Mouse (Mus musculus) cerebellum, adult 11-12 months (tissue): ENCODE data around the gene Tarbp1.

Experiments used
- DNase-seq: peaks from one replicate; pipeline ENCODE4 v3.0.0; 2022

Gene Tarbp1

GRCm38 (mm10) chr8:126474299-126475187 is at the start of gene Tarbp1:
Gene Tarbp1, minus strand, starts transcription at chr8:126475065.
- peak; percentile 95 for DNase-seq

GRCm38 (mm10) chr8:126524233-126524985 is 49.5 kb upstream of the Tarbp1 start:
- peak; percentile 43 for DNase-seq

- DNase-seq = no peak
Observed at GRCm38 (mm10) chr8:126523060-126523574, 48.3 kb upstream of the Tarbp1 start.

- no peak for DNase-seq
Observed at GRCm38 (mm10) chr8:126519447-126519975, 44.6 kb upstream of the Tarbp1 start.

GRCm38 (mm10) chr8:126516620-126517577 is 42.0 kb upstream of the Tarbp1 start:
- DNase-seq = peak; percentile 95

- no peak for DNase-seq
Observed at GRCm38 (mm10) chr8:126514011-126514964, 39.4 kb upstream of the Tarbp1 start.

- DNase-seq = no peak
Observed at GRCm38 (mm10) chr8:126510866-126511265, 36.0 kb upstream of the Tarbp1 start.

GRCm38 (mm10) chr8:126509635-126510034 is 34.8 kb upstream of the Tarbp1 start:
- no peak for DNase-seq

GRCm38 (mm10) chr8:126508871-126509586 is 34.2 kb upstream of the Tarbp1 start:
- DNase-seq = no peak

GRCm38 (mm10) chr8:126508221-126508620 is 33.4 kb upstream of the Tarbp1 start:
- no peak for DNase-seq

GRCm38 (mm10) chr8:126504492-126505182 is 29.8 kb upstream of the Tarbp1 start:
- DNase-seq = no peak

- no peak for DNase-seq
Observed at GRCm38 (mm10) chr8:126502722-126503121, 27.9 kb upstream of the Tarbp1 start.

- no peak for DNase-seq
Observed at GRCm38 (mm10) chr8:126499371-126499770, 24.5 kb upstream of the Tarbp1 start.

GRCm38 (mm10) chr8:126498465-126498864 is 23.6 kb upstream of the Tarbp1 start:
- no peak for DNase-seq

GRCm38 (mm10) chr8:126497541-126498428 is 22.9 kb upstream of the Tarbp1 start:
- peak; percentile 92 for DNase-seq

GRCm38 (mm10) chr8:126496915-126497314 is 22.1 kb upstream of the Tarbp1 start:
- DNase-seq = no peak

- no peak for DNase-seq
Observed at GRCm38 (mm10) chr8:126495461-126495860, 20.6 kb upstream of the Tarbp1 start.
